Mouse (Mus musculus) thymus, adult 2 months (tissue): ENCODE results near the gene Bmi1.

Experiments used
- CTCF ChIP-seq: fragments of 200-500 bp; IDR thresholded peaks from 2 replicates; pipeline ENCODE4 v1.5.1; 2012; ENCODE audit warnings: mild to moderate bottlenecking, control low read depth, low read length, moderate library complexity, borderline replicate concordance; ENCODE audit not compliant: control insufficient read depth, poor library complexity, insufficient read depth; ENCODE audit errors: extremely low read depth
- POLR2A ChIP-seq: fragments of 200-500 bp; IDR thresholded peaks from 2 replicates; pipeline ENCODE4 v1.6.1; 2012; ENCODE audit warnings: mild to moderate bottlenecking, low read length, control low read depth, moderate library complexity; ENCODE audit not compliant: control insufficient read depth, poor library complexity, insufficient read depth; ENCODE audit errors: extremely low read depth

GRCm38 (mm10) chr2:18692548-18692947 is 15.7 kb downstream of the Bmi1 start:
- TF ChIP-seq POLR2A (no peak), CTCF (no peak)
